Mouse (Mus musculus) B cell, adult 67 days (primary cell): ENCODE measurements around the gene Ror1. TPM values are rescaled to one million over a fixed set of nuclear protein-coding genes. Genes with fewer than 3 reads are reported as not detected.

ENCODE experiments used
- total RNA-seq, 2 experiments: library from RNA; stranded (reverse); gene quantifications; 4 replicates each; pipeline ENCODE4 v1.2.4; 2023

Ror1 gene
- total RNA-seq, result not detected

DNA sequence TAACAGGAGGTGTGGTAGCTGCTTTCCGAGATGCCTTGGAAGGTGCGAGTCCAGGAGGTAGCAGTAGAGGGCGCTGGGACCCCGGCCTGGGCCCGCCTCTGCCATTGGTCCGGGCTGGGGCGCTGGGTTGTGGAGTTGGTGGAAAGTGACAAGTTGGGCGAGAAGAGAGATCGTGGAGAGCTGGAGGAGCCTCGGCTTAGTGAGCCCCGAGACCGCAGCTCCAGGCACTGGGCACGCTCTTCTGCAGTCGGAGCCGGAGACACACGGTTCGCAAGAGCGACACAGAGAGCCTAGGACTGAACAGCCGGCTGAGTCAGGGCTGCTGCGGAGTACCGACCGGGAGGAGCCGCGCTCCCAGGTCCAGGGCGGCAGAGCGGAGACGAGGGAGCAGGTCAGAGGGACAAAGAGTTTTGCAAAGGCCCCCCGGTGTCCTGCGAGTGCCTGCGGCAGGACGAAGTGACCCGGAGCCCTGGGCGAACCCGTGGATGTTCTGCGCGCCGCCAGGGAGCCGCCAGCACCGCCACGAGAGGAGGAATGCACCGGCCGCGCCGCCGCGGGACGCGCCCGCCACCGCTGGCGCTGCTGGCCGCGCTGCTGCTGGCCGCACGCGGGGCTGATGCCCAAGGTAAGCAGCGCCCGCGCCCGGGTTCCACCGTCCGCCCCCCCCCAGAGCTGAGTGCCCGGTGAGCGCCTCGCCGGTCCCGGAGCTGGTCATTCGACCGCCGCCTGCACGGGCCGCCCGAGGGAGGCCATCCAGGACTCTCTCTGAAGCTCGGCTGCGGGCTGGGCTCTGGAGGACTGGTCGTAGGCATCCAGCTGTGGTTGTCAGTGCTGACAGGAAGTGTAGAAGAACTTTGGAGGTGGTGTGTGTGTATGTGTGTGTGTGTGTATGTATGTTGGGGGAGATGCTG lies at the start of gene Ror1:
TSS of gene Ror1 (plus strand) at position 107 of the 911 bp plus-strand sequence.

DNA sequence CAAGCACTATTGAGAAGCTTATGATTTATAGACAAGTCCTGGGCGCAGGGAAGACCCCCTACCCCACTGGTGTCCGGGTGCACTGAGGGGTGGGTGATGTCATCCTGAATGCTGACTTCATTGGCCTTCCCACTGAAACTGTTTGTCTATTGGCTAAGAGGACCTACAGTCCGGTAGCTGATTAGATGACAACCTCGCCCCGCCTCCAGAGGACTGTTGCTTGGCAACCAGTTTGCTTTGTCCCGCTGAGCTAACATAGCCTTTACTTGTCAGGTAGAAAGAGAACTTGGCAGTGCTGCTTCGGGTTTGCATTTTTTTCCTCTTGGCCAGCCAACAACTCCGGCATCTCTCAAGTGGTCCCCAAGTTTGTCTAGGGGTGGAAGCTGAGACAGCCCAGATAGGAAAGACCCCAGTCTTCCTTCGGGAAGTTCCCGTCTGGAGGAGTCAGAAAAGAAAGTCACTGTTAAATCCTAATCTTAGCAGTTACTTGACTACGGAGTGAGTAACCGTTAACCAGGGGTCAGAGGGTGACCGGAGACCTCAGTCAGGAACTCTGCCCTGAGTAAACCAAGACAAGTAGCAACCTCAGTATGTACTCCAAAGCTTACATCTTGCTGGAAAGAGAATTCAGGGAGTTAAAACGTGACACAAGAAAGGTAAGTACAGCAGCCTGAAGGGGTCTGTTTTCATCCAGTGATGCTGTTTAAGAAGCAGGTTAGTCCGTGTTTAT lies 383.2 kb downstream of the Ror1 start, which contains the start of gene Ube2u:
TSS of gene Ube2u (plus strand) at position 258 of the 730 bp plus-strand sequence.

Other genes with a start within 250 kb of the Ror1 start
- gene Pgm1, start 166.4 kb upstream of the Ror1 start, total RNA-seq, result 10 to 100 TPM; 12.2 to 15.3 TPM
- 10 to 100 TPM; 11.1 to 17.8 TPM for gene Itgb3bp, start 166.0 kb upstream of the Ror1 start, total RNA-seq